Mouse (Mus musculus) myocyte (in vitro differentiated cells): ENCODE data around the gene Zfp239. TPM values are rescaled to one million over a fixed set of nuclear protein-coding genes. Genes with fewer than 3 reads are reported as not detected.

ENCODE experiments used
- H3K27me3 ChIP-seq: one replicate; pipeline ENCODE4 v1.6.1; 2011; ENCODE audit not compliant: control insufficient read depth, insufficient read depth, insufficient read length
- H3K36me3 ChIP-seq: one replicate; pipeline ENCODE4 v1.6.1; 2011; ENCODE audit not compliant: control insufficient read depth, insufficient read depth
- H3K4me2 ChIP-seq: one replicate; pipeline ENCODE4 v1.6.1; 2011; ENCODE audit warnings: low read depth, control low read depth
- H3K4me3 ChIP-seq: one replicate; pipeline ENCODE4 v1.5.1; 2011; ENCODE audit warnings: mild to moderate bottlenecking, control low read depth, moderate library complexity
- H3K79me2 ChIP-seq: one replicate; pipeline ENCODE4 v1.6.1; 2011; ENCODE audit not compliant: control insufficient read depth, insufficient read depth
- H3ac ChIP-seq: one replicate; pipeline ENCODE4 v1.6.1; 2011; ENCODE audit not compliant: control insufficient read depth, insufficient read length
- CEBPB ChIP-seq: IDR thresholded peaks from 2 replicates; pipeline ENCODE4 v1.6.1; 2011; ENCODE audit warnings: mild to moderate bottlenecking, moderate library complexity; ENCODE audit not compliant: poor library complexity, insufficient read depth, severe bottlenecking
- E2F4 ChIP-seq: IDR thresholded peaks from one replicate; pipeline ENCODE4 v1.6.1; 2011; ENCODE audit warnings: mild to moderate bottlenecking, control low read depth, moderate library complexity; ENCODE audit not compliant: insufficient read depth
- MAX ChIP-seq: IDR thresholded peaks from one replicate; pipeline ENCODE4 v1.6.1; 2011; ENCODE audit warnings: low read depth, mild to moderate bottlenecking, control low read depth
- MYOD1 ChIP-seq, 3 experiments: IDR thresholded peaks; one replicate each; pipeline ENCODE4 v1.6.1; 2011; ENCODE audit warnings: control low read depth in 2 of 3, low read depth in 2 of 3, mild to moderate bottlenecking in 2 of 3, moderate library complexity in 1 of 3; ENCODE audit not compliant: insufficient read length in 2 of 3, control insufficient read depth in 1 of 3
- MYOG ChIP-seq, 3 experiments: IDR thresholded peaks; one replicate each; pipeline ENCODE4 v1.6.1; 2011; ENCODE audit warnings: control low read depth in 2 of 3, low read depth in 2 of 3, mild to moderate bottlenecking in 2 of 3; ENCODE audit not compliant: insufficient read length in 2 of 3, control insufficient read depth in 1 of 3, insufficient read depth in 1 of 3
- POLR2A ChIP-seq: IDR thresholded peaks from one replicate; pipeline ENCODE4 v1.6.1; 2011; ENCODE audit warnings: low read depth, mild to moderate bottlenecking, control low read depth, moderate library complexity; ENCODE audit not compliant: insufficient read length
- POLR2AphosphoS2 ChIP-seq: IDR thresholded peaks from one replicate; pipeline ENCODE4 v1.6.1; 2011; ENCODE audit warnings: low read depth, control low read depth; ENCODE audit not compliant: insufficient read length
- REST ChIP-seq: IDR thresholded peaks from one replicate; pipeline ENCODE4 v1.6.1; 2011; ENCODE audit warnings: mild to moderate bottlenecking, control low read depth, moderate library complexity; ENCODE audit not compliant: insufficient read depth, insufficient read length
- SRF ChIP-seq: IDR thresholded peaks from one replicate; pipeline ENCODE4 v1.6.1; 2011; ENCODE audit warnings: low read depth; ENCODE audit not compliant: control insufficient read depth, insufficient read length
- TCF12 ChIP-seq: IDR thresholded peaks from one replicate; pipeline ENCODE4 v1.6.1; 2011; ENCODE audit warnings: mild to moderate bottlenecking, control low read depth; ENCODE audit not compliant: poor library complexity, insufficient read depth, severe bottlenecking
- TCF3 ChIP-seq: IDR thresholded peaks from one replicate; pipeline ENCODE4 v1.6.1; 2011; ENCODE audit warnings: low read depth, control low read depth; ENCODE audit not compliant: insufficient read length
- USF1 ChIP-seq: IDR thresholded peaks from one replicate; pipeline ENCODE4 v1.6.1; 2011; ENCODE audit warnings: low read depth, mild to moderate bottlenecking, control low read depth, moderate library complexity
- polyA plus RNA-seq: library from polyadenylated mRNA; unstranded; fragments of >200 nt; fragmentation: generic; extraction: Trizol; gene quantifications from one replicate; pipeline ENCODE4 v1.2.1, GENCODE M21; 2012; ENCODE audit warnings: missing spikeins

The Zfp239 gene
- polyA plus RNA-seq, 1 experiment, result 2.1 TPM

DNA sequence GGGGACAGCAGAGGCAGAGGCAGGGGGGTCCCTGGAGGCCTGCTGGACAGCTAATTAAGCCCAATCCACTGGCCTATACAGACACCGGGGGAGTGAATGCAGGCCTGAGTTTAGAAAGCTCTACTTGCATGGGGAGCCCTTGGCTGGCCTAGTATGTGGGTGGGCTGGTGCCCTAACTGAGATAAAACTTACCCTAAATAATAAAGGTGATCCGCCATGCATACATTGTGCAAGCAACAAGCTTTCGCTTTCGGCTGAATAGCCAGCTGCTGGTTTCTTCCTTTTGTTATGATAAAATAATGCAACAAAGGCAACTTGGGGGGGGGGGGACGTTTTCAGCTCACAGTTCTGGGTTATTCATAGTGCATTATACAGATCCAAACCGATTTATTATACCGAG, 19.3 kb downstream of the Zfp239 start:
- Histone ChIP-seq H3K4me2 (peak overlapping the region; percentile 89), H3K27me3 (no peaks in the 10 kb centered on the region), H3K79me2 (no peaks in the 10 kb centered on the region), H3ac (no peak overlapping the region), H3K36me3 (no peaks in the 10 kb centered on the region), H3K4me3 (peak overlapping the region; percentile 50)
- TF ChIP-seq MYOD1 (IDR thresholded peaks at IDR 0.05; ENCODE audit: control insufficient read depth in 1 of 3, insufficient read length in 2 of 3, low read depth in 2 of 3) (no peak), E2F4 (no peak), MYOG (IDR thresholded peaks at IDR 0.05; ENCODE audit: control insufficient read depth in 1 of 3, insufficient read depth in 1 of 3, insufficient read length in 2 of 3, low read depth in 2 of 3) (no peak), REST (no peak), MAX (no peak), TCF3 (no peak), TCF12 (no peak), USF1 (no peak)

DNA sequence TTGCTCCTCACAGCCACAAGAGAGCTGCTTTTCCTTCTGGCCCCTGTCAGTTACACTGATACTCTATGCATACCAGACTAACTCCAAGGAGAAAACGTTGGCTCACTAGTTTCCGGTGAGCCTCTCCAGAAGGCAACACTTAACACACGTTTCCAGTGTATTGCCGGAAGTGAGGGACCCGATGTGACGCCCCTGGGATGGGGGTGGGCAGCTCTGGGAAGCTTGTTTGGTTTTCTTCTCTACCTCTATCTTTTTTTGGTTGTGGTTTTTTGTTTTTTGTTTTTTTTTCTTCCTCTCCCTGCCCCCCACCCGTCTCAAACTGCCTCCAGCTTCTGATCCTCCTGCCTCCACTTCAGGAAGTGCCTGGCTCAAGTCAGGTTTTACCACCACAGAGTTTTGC, 20.1 kb downstream of the Zfp239 start:
- no peaks in the 10 kb centered on the region for H3K79me2 ChIP-seq
- H3ac ChIP-seq, result no peak overlapping the region
- no peaks in the 10 kb centered on the region for H3K27me3 ChIP-seq
- no peak overlapping the region for H3K4me3 ChIP-seq
- TF ChIP-seq USF1 (no peak), E2F4 (no peak), POLR2AphosphoS2 (no peak), MYOG (IDR thresholded peaks at IDR 0.05; ENCODE audit: control insufficient read depth in 1 of 3, insufficient read depth in 1 of 3, insufficient read length in 2 of 3, low read depth in 2 of 3) (no peak), CEBPB (no peak), REST (no peak)
- H3K4me2 ChIP-seq, result no peak overlapping the region
- H3K36me3 ChIP-seq, result no peaks in the 10 kb centered on the region

DNA sequence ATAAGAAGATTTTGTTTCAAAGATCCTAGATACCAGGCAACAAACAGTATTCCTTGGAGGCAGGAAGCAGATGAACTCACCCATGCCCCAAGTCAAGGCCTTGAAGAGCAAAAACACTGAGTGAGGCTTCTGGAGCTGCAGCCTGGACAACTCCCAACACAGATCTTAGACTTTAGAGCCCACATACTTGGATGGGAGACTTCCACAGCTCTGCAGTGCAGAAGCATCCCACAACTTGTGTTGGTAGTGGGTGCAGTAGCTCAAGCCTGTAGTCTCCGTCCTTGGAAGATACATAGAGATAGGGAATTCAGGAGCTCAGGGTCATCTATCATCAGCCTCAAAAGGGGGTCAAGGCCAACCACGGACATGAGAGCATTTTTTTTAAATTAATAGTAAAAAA, 24.0 kb downstream of the Zfp239 start:
- TF ChIP-seq MYOG (IDR thresholded peaks at IDR 0.05; ENCODE audit: control insufficient read depth in 1 of 3, insufficient read depth in 1 of 3, insufficient read length in 2 of 3, low read depth in 2 of 3) (no peak), REST (no peak), MYOD1 (IDR thresholded peaks at IDR 0.05; ENCODE audit: control insufficient read depth in 1 of 3, insufficient read length in 2 of 3, low read depth in 2 of 3) (no peak), TCF3 (no peak), CEBPB (no peak), MAX (no peak), USF1 (no peak), POLR2AphosphoS2 (no peak), E2F4 (no peak), SRF (no peak), POLR2A (no peak), TCF12 (no peak)
- Histone ChIP-seq H3K4me3 (no peak overlapping the region), H3K36me3 (no peaks in the 10 kb centered on the region), H3K79me2 (no peaks in the 10 kb centered on the region), H3K4me2 (no peak overlapping the region), H3K27me3 (no peaks in the 10 kb centered on the region), H3ac (no peak overlapping the region)

DNA sequence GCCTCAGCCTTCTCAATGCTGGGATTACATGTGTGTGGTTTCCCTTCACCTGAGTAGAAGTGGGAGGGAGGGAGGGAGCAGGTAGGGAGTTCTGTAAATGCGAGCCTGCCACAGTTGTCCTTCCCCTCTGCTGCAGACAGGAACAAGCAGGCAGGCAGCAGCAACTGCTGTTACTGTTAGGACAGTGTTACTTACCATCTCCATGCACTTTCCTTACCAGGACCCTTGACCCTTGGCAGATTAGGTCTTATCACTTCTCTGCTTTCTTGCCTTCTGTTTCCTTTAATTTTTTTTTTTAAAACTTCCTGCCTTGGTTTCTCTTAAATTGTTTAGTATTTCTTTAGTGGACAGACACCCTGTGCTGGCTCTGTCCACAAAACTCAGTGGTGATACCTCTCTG, 26.1 kb downstream of the Zfp239 start:
- TF ChIP-seq USF1, result no peak
- no peak for TF ChIP-seq REST
- no peak for TF ChIP-seq MAX
- no peak for TF ChIP-seq E2F4
- no peak for TF ChIP-seq MYOD1 (IDR thresholded peaks at IDR 0.05; ENCODE audit: control insufficient read depth in 1 of 3, insufficient read length in 2 of 3, low read depth in 2 of 3)
- no peak for TF ChIP-seq POLR2AphosphoS2
- no peak for TF ChIP-seq POLR2A
- TF ChIP-seq TCF3, result no peak
- TF ChIP-seq MYOG (IDR thresholded peaks at IDR 0.05; ENCODE audit: control insufficient read depth in 1 of 3, insufficient read depth in 1 of 3, insufficient read length in 2 of 3, low read depth in 2 of 3), result no peak
- TF ChIP-seq TCF12, result no peak
- TF ChIP-seq CEBPB, result no peak
- Histone ChIP-seq H3K36me3 (no peaks in the 10 kb centered on the region), H3K27me3 (no peaks in the 10 kb centered on the region), H3K79me2 (no peaks in the 10 kb centered on the region), H3K4me2 (no peak overlapping the region), H3K4me3 (no peak overlapping the region), H3ac (no peak overlapping the region)

DNA sequence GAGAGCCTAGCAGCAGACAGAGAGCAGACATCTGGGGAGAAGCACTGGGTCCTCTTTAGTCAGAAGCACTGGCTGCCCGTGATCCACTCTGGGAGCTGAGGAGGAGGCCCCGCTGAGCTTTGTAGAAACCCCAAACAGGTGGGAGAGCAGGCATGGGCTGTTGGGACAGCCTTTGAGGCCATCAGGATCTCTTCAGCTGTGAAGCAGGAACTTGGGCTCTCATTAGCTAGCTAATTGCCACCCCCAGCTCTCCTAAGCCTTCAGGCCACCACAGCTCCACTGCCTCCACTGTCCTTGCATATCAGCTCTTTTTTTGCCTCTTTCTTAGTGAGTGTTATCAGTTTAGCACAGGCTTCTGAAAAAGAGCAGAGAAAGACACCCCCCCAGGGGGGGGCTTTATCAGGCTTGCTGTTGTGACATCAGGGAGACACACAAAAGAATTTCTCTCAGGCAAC, 26.8 kb downstream of the Zfp239 start:
- no peaks in the 10 kb centered on the region for H3K36me3 ChIP-seq
- no peak for TF ChIP-seq CEBPB
- no peak for TF ChIP-seq MYOD1 (IDR thresholded peaks at IDR 0.05; ENCODE audit: control insufficient read depth in 1 of 3, insufficient read length in 2 of 3, low read depth in 2 of 3)
- no peak for TF ChIP-seq POLR2AphosphoS2
- no peak overlapping the region for H3K4me2 ChIP-seq
- no peak overlapping the region for H3ac ChIP-seq
- no peaks in the 10 kb centered on the region for H3K27me3 ChIP-seq
- no peak overlapping the region for H3K4me3 ChIP-seq
- H3K79me2 ChIP-seq, result no peaks in the 10 kb centered on the region
